Mouse (Mus musculus) midbrain, postnatal 0 days (tissue): Measurements from ENCODE around the gene Tgtp1. TPM values are rescaled to one million over a fixed set of nuclear protein-coding genes. Genes with fewer than 3 reads are reported as not detected.

Experiments
- polyA plus RNA-seq: library from polyadenylated mRNA; unstranded; fragments of >200 nt; fragmentation: Nextera tagmentation; extraction: Ambion mirVana; gene quantifications from 2 replicates; pipeline ENCODE4 v1.2.1, GENCODE M21; 2015
- total RNA-seq: library from RNA; depleted of rRNA; stranded (reverse); fragments of >200 nt; gene quantifications from 2 replicates; pipeline ENCODE4 v1.2.3, GENCODE M21; 2014; rRNA removed

Tgtp1 gene
- total and polyA plus RNA-seq, 2 experiments from 2014 or later, result 0.15 TPM; not detected in 1

Other genes starting within 250 kb of the Tgtp1 start
- gene Rack1, start 193.8 kb downstream of the Tgtp1 start, total RNA-seq, result 932 and 1,043 TPM in 2 replicates
- gene Rack1, start 193.8 kb downstream of the Tgtp1 start, polyA plus RNA-seq, result 317 and 331 TPM in 2 replicates
- 38.9 and 41.5 TPM in 2 replicates for gene Trim41, start 176.8 kb downstream of the Tgtp1 start, total RNA-seq
- 5.0 and 5.1 TPM in 2 replicates for gene Trim41, start 176.8 kb downstream of the Tgtp1 start, polyA plus RNA-seq
- 7.7 and 8.6 TPM in 2 replicates for gene Trim7, start 168.0 kb downstream of the Tgtp1 start, total RNA-seq
- 3.4 and 3.7 TPM in 2 replicates for gene Trim7, start 168.0 kb downstream of the Tgtp1 start, polyA plus RNA-seq
- gene Gm12184, start 167.5 kb downstream of the Tgtp1 start, total RNA-seq, result 4.3 and 8.2 TPM in 2 replicates
- 2.4 and 3.0 TPM in 2 replicates for gene Gm12184, start 167.5 kb downstream of the Tgtp1 start, polyA plus RNA-seq
- gene Irgm1, start 122.5 kb downstream of the Tgtp1 start, total RNA-seq, result 6.2 and 7.6 TPM in 2 replicates
- 4.9 and 5.8 TPM in 2 replicates for gene Irgm1, start 122.5 kb downstream of the Tgtp1 start, polyA plus RNA-seq
- 0.60 and 1.5 TPM in 2 replicates for gene Gm5431, start 92.0 kb downstream of the Tgtp1 start, total RNA-seq
- 0.12 and 0.27 TPM in 2 replicates for gene Gm5431, start 92.0 kb downstream of the Tgtp1 start, polyA plus RNA-seq
- gene Psme2b, start 48.0 kb downstream of the Tgtp1 start, total RNA-seq, result 0.76 and 1.1 TPM in 2 replicates
- gene Psme2b, start 48.0 kb downstream of the Tgtp1 start, polyA plus RNA-seq, result 1.8 and 2.1 TPM in 2 replicates
- gene Olfr56, start 15.3 kb downstream of the Tgtp1 start, total RNA-seq, result 0.33 TPM in 1 of 2 replicates, not detected in the other
- not detected in 2 replicates for gene Olfr56, start 15.3 kb downstream of the Tgtp1 start, polyA plus RNA-seq
- 0.88 and 1.5 TPM in 2 replicates for gene 9930111J21Rik1, start 14.8 kb downstream of the Tgtp1 start, total RNA-seq
- 0.13 and 0.25 TPM in 2 replicates for gene 9930111J21Rik1, start 14.8 kb downstream of the Tgtp1 start, polyA plus RNA-seq
- 0.24 TPM in 1 of 2 replicates, not detected in the other for gene Gm12185, start 1.9 kb downstream of the Tgtp1 start, total RNA-seq
- not detected in 2 replicates for gene Gm12185, start 1.9 kb downstream of the Tgtp1 start, polyA plus RNA-seq
- gene 9930111J21Rik2, start 57.1 kb upstream of the Tgtp1 start, total RNA-seq, result 0.55 and 1.7 TPM in 2 replicates
- 0.18 and 0.20 TPM in 2 replicates for gene 9930111J21Rik2, start 57.1 kb upstream of the Tgtp1 start, polyA plus RNA-seq
- not detected in 2 replicates for gene Tgtp2, start 70.0 kb upstream of the Tgtp1 start, total RNA-seq
- gene Tgtp2, start 70.0 kb upstream of the Tgtp1 start, polyA plus RNA-seq, result 0.15 and 0.19 TPM in 2 replicates
- gene Ifi47, start 82.4 kb upstream of the Tgtp1 start, total RNA-seq, result 1.1 and 3.3 TPM in 2 replicates
- gene Ifi47, start 82.4 kb upstream of the Tgtp1 start, polyA plus RNA-seq, result 0.74 and 1.4 TPM in 2 replicates
- gene Olfr1396, start 120.7 kb upstream of the Tgtp1 start, total RNA-seq, result not detected in 2 replicates
- not detected in 2 replicates for gene Olfr1396, start 120.7 kb upstream of the Tgtp1 start, polyA plus RNA-seq
- gene Olfr1395, start 148.1 kb upstream of the Tgtp1 start, total RNA-seq, result not detected in 2 replicates
- not detected in 2 replicates for gene Olfr1395, start 148.1 kb upstream of the Tgtp1 start, polyA plus RNA-seq
- not detected in 2 replicates for gene Olfr1394, start 160.2 kb upstream of the Tgtp1 start, total RNA-seq
- not detected in 2 replicates for gene Olfr1394, start 160.2 kb upstream of the Tgtp1 start, polyA plus RNA-seq
- gene Btnl9, start 193.0 kb upstream of the Tgtp1 start, total RNA-seq, result 0.19 TPM in 1 of 2 replicates, not detected in the other
- 0.26 and 0.80 TPM in 2 replicates for gene Btnl9, start 193.0 kb upstream of the Tgtp1 start, polyA plus RNA-seq
- gene Zfp62, start 209.1 kb upstream of the Tgtp1 start, total RNA-seq, result 25.6 and 40.2 TPM in 2 replicates
- gene Zfp62, start 209.1 kb upstream of the Tgtp1 start, polyA plus RNA-seq, result 26.0 and 26.6 TPM in 2 replicates